Mouse (Mus musculus): ENCODE data around the gene Med13l. TPM values are rescaled to one million over a fixed set of nuclear protein-coding genes. Genes with fewer than 3 reads are reported as not detected.

Gene Med13l
- polyA plus RNA-seq, 1 experiment from 2014 or later, result 16.2 TPM

DNA sequence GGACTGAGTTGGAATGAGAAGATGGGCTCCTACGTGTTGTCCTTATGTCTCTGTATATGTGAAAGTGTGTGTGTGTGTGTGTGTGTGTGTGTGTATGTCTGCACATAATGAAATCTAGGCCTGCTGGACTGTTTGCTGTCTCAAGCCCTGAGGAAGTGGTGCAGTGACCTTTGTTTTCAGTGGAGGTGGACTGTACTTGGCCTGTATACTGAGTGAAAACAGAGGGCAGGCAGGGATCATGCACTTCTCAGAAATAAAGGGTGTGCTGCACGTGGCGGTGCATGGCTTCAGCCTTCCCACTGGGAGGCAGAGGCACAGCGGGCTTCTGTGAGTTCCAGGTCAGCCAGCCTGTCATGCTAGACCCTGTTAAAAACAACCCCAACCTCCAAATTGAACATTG, 11.0 kb downstream of the Med13l start:
- H3K4me2 ChIP-seq (replicated peaks; ENCODE audit: low read depth, low read length), result no peak overlapping the region
- no peaks in the 10 kb centered on the region for H3K27me3 ChIP-seq (ENCODE audit: control insufficient read depth, insufficient read depth, low read length)
- H3K9ac ChIP-seq (replicated peaks; ENCODE audit: low read depth, low read length), result no peak overlapping the region
- no peak for ATAC-seq (ENCODE audit: insufficient number of reproducible peaks, insufficient read depth, low FRiP score, low read depth)
- H3K4me1 ChIP-seq (ENCODE audit: control insufficient read depth, insufficient read depth, low read length), result peaks cover 31% of the 10 kb centered on the region
- H3K27ac ChIP-seq (ENCODE audit: low read length), result no peak overlapping the region
- WGBS, result 73% methylated on average over 4 of the region's 4 CpGs
- H3K9me3 ChIP-seq (ENCODE audit: control insufficient read depth, low read depth, low read length), result no peaks in the 10 kb centered on the region
- H3K36me3 ChIP-seq (ENCODE audit: control insufficient read depth, insufficient read depth, low read length), result no peaks in the 10 kb centered on the region
- H3K4me3 ChIP-seq (ENCODE audit: low read depth, low read length), result no peak overlapping the region

DNA sequence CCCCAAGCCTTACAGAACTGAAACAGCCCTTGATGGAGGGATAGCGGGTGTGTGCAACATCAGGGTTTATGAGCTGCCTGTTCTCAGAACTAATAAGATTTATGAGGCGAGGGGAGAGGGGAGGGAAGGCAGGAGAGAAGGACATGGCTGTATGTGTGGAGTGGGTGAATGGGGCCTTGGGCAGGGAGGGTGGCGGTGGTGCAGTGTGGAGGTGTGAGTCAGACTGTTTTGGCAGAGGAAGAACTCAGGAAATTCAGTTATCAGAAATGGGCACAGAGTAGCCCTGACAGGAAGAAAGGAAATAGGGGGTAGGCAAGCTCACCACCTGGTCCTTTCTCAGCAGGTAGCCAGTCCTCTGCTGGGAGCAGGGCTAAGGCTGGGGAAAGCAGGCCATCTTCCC, 13.8 kb downstream of the Med13l start:
- no peak overlapping the region for H3K4me2 ChIP-seq (replicated peaks; ENCODE audit: low read depth, low read length)
- no peak for ATAC-seq (ENCODE audit: insufficient number of reproducible peaks, insufficient read depth, low FRiP score, low read depth)
- WGBS, result 41% methylated on average over 3 of the region's 3 CpGs
- H3K36me3 ChIP-seq (ENCODE audit: control insufficient read depth, insufficient read depth, low read length), result no peaks in the 10 kb centered on the region
- no peaks in the 10 kb centered on the region for H3K27me3 ChIP-seq (ENCODE audit: control insufficient read depth, insufficient read depth, low read length)
- no peak overlapping the region for H3K27ac ChIP-seq (ENCODE audit: low read length)
- no peak overlapping the region for H3K4me3 ChIP-seq (ENCODE audit: low read depth, low read length)
- H3K9ac ChIP-seq (replicated peaks; ENCODE audit: low read depth, low read length), result no peak overlapping the region
- peaks cover 18% of the 10 kb centered on the region for H3K4me1 ChIP-seq (ENCODE audit: control insufficient read depth, insufficient read depth, low read length)
- H3K9me3 ChIP-seq (ENCODE audit: control insufficient read depth, low read depth, low read length), result no peaks in the 10 kb centered on the region

DNA sequence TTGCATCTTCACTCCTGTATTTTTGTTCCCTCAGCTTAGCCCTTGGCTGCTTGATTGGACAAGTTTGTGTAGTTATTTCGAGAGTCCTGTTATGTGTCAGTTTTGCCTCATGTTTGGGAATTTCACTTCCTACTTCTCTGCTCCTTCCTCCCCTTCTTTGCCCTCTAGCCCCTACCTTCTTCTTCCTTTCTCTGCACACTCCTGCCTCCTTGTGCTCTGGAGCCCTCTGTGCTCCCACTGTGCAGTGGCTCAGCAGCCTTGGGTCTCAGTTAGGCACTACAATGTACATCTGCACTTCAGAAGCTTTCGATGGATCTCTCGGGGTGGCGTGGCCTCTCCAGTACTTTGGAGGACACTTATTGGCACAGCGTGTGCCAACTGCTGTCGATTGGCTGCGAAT, 14.5 kb downstream of the Med13l start:
- 76% methylated on average over 7 of the region's 7 CpGs for WGBS

DNA sequence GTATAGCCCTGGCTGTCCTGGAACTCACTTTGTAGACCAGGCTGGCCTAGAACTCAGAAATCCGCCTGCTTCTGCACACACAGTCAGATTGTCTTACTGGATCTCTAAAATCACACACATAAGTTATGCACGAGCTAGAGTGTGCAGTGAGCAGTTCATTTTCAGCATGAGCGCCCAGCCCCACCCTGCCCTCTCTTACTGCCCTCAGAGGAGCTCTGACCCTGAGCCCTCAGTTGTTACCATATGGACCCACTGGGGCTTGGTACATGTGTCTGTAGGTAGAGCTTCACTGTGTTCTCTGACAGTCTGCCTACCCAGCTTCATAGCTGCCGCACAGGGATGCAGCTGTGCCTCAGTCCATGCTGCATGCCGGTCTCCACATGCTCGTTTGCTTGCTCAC, 15.4 kb downstream of the Med13l start:
- Histone ChIP-seq H3K9ac (replicated peaks; ENCODE audit: low read depth, low read length) (no peak overlapping the region), H3K4me2 (replicated peaks; ENCODE audit: low read depth, low read length) (no peak overlapping the region), H3K4me1 (ENCODE audit: control insufficient read depth, insufficient read depth, low read length) (peaks cover 12% of the 10 kb centered on the region; the same call in 1 of the 2 replicates), H3K27me3 (ENCODE audit: control insufficient read depth, insufficient read depth, low read length) (no peaks in the 10 kb centered on the region), H3K27ac (ENCODE audit: low read length) (no peak overlapping the region), H3K9me3 (ENCODE audit: control insufficient read depth, low read depth, low read length) (no peaks in the 10 kb centered on the region), H3K4me3 (ENCODE audit: low read depth, low read length) (no peak overlapping the region), H3K36me3 (ENCODE audit: control insufficient read depth, insufficient read depth, low read length) (no peaks in the 10 kb centered on the region)
- ATAC-seq (ENCODE audit: insufficient number of reproducible peaks, insufficient read depth, low FRiP score, low read depth), result no peak
- WGBS, result 79% methylated on average over 6 of the region's 6 CpGs

More for the DNA sequence above, 14.5 kb downstream of the Med13l start:
- H3K4me2 ChIP-seq (replicated peaks; ENCODE audit: low read depth, low read length), result no peak overlapping the region
- no peak overlapping the region for H3K4me3 ChIP-seq (ENCODE audit: low read depth, low read length)
- peaks cover 18% of the 10 kb centered on the region for H3K4me1 ChIP-seq (ENCODE audit: control insufficient read depth, insufficient read depth, low read length)
- no peaks in the 10 kb centered on the region for H3K9me3 ChIP-seq (ENCODE audit: control insufficient read depth, low read depth, low read length)
- no peak overlapping the region for H3K27ac ChIP-seq (ENCODE audit: low read length)
- no peaks in the 10 kb centered on the region for H3K27me3 ChIP-seq (ENCODE audit: control insufficient read depth, insufficient read depth, low read length)
- no peak overlapping the region for H3K9ac ChIP-seq (replicated peaks; ENCODE audit: low read depth, low read length)
- no peak for ATAC-seq (ENCODE audit: insufficient number of reproducible peaks, insufficient read depth, low FRiP score, low read depth)
- no peaks in the 10 kb centered on the region for H3K36me3 ChIP-seq (ENCODE audit: control insufficient read depth, insufficient read depth, low read length)

DNA sequence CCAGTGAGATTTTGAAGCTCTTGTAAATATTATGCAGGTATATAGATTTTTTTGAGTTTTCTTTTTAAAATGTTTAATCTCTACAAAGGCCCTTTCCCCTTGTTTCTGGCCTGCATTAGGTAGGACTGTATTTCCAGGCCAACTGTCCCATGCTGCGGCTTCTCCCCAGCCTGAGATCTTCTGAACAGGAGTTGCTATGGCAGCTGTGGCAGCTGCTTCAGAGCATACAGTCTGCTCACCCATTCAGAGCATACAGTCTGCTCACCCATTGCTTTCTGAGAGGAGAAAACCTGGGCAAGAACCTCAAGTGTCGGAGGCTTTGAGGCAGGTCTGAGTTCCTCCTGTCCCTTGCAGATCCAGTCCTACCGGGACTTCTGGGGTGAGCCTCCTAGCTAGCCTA, 16.3 kb downstream of the Med13l start:
- 72% methylated on average over 3 of the region's 3 CpGs for WGBS
- H3K27me3 ChIP-seq (ENCODE audit: control insufficient read depth, insufficient read depth, low read length), result no peaks in the 10 kb centered on the region
- H3K9me3 ChIP-seq (ENCODE audit: control insufficient read depth, low read depth, low read length), result no peaks in the 10 kb centered on the region
- ATAC-seq (ENCODE audit: insufficient number of reproducible peaks, insufficient read depth, low FRiP score, low read depth), result no peak
- no peak overlapping the region for H3K4me3 ChIP-seq (ENCODE audit: low read depth, low read length)
- H3K4me1 ChIP-seq (ENCODE audit: control insufficient read depth, insufficient read depth, low read length), result peaks cover 12% of the 10 kb centered on the region; the same call in 1 of the 2 replicates
- H3K36me3 ChIP-seq (ENCODE audit: control insufficient read depth, insufficient read depth, low read length), result no peaks in the 10 kb centered on the region
- no peak overlapping the region for H3K4me2 ChIP-seq (replicated peaks; ENCODE audit: low read depth, low read length)
- no peak overlapping the region for H3K9ac ChIP-seq (replicated peaks; ENCODE audit: low read depth, low read length)
- H3K27ac ChIP-seq (ENCODE audit: low read length), result no peak overlapping the region

DNA sequence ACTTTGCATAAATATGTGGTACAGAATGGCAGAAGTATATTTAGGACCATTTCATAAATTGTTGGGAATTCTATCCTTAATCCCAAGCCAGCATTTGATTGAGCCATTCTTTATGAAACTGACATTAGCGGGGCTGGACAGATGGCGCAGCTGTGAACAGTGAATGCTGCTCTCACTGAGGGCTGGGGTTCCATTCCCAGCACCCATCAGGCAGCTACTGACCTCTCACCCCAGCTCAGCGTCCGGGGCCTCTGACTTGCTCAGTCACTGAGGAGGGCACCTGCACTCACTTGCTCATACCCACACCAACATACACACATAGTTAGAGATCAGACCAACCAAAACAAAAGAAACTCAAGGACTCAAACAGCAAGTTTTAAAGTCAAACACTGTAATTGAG, 24.9 kb downstream of the Med13l start:
- Histone ChIP-seq H3K27me3 (ENCODE audit: control insufficient read depth, insufficient read depth, low read length) (no peaks in the 10 kb centered on the region), H3K9ac (replicated peaks; ENCODE audit: low read depth, low read length) (no peak overlapping the region), H3K27ac (ENCODE audit: low read length) (no peak overlapping the region), H3K36me3 (ENCODE audit: control insufficient read depth, insufficient read depth, low read length) (no peaks in the 10 kb centered on the region), H3K4me1 (ENCODE audit: control insufficient read depth, insufficient read depth, low read length) (peaks cover 17% of the 10 kb centered on the region), H3K4me3 (ENCODE audit: low read depth, low read length) (no peak overlapping the region), H3K9me3 (ENCODE audit: control insufficient read depth, low read depth, low read length) (no peaks in the 10 kb centered on the region), H3K4me2 (replicated peaks; ENCODE audit: low read depth, low read length) (no peak overlapping the region)
- WGBS, result 67% methylated on average over 4 of the region's 4 CpGs
- no peak for ATAC-seq (ENCODE audit: insufficient number of reproducible peaks, insufficient read depth, low FRiP score, low read depth)

DNA sequence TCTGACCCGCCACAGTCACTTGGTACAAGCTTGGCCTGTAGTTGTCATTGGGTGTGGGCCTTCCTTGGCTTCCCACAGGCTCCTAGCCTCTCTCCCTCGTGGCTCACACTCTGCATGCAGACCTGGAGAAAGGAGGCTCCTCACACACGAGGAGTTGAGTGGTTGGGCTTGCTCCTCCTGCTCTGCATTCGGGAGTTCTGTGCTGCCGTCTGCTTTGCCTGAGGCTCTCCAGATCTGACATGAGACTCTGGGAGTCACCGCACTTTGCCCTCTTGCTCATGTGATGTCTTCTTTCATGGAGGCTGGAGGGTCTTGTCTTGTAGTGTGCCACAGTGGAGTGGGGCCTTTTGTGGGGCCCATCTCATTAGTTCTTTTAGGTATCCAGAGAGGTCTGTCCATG, 26.1 kb downstream of the Med13l start:
- H3K4me1 ChIP-seq (ENCODE audit: control insufficient read depth, insufficient read depth, low read length), result peaks cover 29% of the 10 kb centered on the region
- H3K36me3 ChIP-seq (ENCODE audit: control insufficient read depth, insufficient read depth, low read length), result no peaks in the 10 kb centered on the region
- H3K27ac ChIP-seq (ENCODE audit: low read length), result no peak overlapping the region
- ATAC-seq (ENCODE audit: insufficient number of reproducible peaks, insufficient read depth, low FRiP score, low read depth), result no peak
- no peak overlapping the region for H3K4me3 ChIP-seq (ENCODE audit: low read depth, low read length)
- WGBS, result 44% methylated on average over 6 of the region's 6 CpGs
- no peak overlapping the region for H3K4me2 ChIP-seq (replicated peaks; ENCODE audit: low read depth, low read length)
- no peak overlapping the region for H3K9ac ChIP-seq (replicated peaks; ENCODE audit: low read depth, low read length)
- no peaks in the 10 kb centered on the region for H3K9me3 ChIP-seq (ENCODE audit: control insufficient read depth, low read depth, low read length)
- no peaks in the 10 kb centered on the region for H3K27me3 ChIP-seq (ENCODE audit: control insufficient read depth, insufficient read depth, low read length)

DNA sequence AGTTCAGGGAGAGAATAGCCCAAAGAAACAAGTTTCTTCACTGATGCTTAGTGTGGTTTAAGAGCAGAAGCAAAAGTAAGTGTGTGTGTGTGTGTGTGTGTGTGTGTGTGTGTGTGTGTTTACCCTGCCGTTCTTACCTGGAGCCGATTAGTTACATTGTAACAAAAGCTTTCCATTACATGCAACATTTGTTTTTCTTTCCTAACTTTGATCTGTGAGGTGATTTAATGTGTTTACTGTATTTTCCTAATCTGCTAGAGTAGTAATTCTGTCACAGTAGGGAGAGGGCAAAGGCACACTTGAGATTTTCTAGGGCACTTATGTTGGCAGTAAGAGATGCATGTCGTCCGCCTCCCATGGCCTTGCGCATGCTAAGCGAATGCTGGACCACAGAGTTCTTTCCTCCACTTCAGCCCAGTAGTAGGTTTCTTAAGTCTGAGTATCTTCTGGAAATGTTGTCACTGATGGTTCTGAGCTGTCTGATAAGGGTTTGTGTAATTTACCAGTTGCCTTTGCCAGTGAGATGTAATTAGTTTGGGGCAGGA, 28.0 kb downstream of the Med13l start:
- Histone ChIP-seq H3K27me3 (ENCODE audit: control insufficient read depth, insufficient read depth, low read length) (no peaks in the 10 kb centered on the region), H3K27ac (ENCODE audit: low read length) (no peak overlapping the region), H3K36me3 (ENCODE audit: control insufficient read depth, insufficient read depth, low read length) (no peaks in the 10 kb centered on the region), H3K4me1 (ENCODE audit: control insufficient read depth, insufficient read depth, low read length) (peaks cover 41% of the 10 kb centered on the region), H3K9me3 (ENCODE audit: control insufficient read depth, low read depth, low read length) (no peaks in the 10 kb centered on the region), H3K4me3 (ENCODE audit: low read depth, low read length) (no peak overlapping the region), H3K4me2 (replicated peaks; ENCODE audit: low read depth, low read length) (no peak overlapping the region), H3K9ac (replicated peaks; ENCODE audit: low read depth, low read length) (no peak overlapping the region)
- ATAC-seq (ENCODE audit: insufficient number of reproducible peaks, insufficient read depth, low FRiP score, low read depth), result no peak
- WGBS, result 72% methylated on average over 6 of the region's 6 CpGs

DNA sequence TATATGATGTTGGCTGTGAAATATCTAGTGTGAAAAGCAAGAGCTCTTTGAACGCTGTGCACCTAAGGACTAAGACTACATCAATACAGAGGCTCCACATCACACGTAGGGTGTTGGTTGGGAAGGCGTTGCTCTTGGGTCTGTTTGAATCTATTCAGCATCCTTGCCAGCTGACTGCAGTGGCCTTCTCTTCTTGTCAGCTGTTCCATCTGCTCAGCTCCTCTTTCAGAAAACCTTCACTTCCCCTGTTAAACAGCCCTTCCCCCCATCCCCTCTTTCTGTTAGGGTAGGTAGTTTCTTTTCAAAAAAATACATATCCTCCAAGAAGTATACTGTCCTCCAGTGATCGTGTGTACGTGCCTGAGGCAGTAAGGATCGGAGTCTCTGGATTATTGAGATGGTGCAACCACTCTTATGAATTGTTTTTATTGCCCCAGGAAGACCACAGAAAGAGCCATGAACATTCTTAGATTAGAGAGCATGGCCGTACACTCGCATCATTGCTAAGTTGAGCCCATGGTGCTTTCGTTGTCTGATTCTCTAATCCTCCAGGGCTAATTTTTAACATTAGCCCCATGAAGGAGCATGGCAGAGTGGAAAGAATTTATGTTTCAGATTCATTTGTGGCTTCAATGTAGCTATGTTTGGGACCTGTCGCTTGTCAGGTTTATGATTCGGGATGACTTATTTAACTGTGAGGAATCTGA, 28.9 kb downstream of the Med13l start:
- Histone ChIP-seq H3K4me3 (ENCODE audit: low read depth, low read length) (no peak overlapping the region), H3K27ac (ENCODE audit: low read length) (no peak overlapping the region), H3K4me1 (ENCODE audit: control insufficient read depth, insufficient read depth, low read length) (peaks cover 41% of the 10 kb centered on the region), H3K27me3 (ENCODE audit: control insufficient read depth, insufficient read depth, low read length) (no peaks in the 10 kb centered on the region), H3K9me3 (ENCODE audit: control insufficient read depth, low read depth, low read length) (no peaks in the 10 kb centered on the region), H3K9ac (replicated peaks; ENCODE audit: low read depth, low read length) (no peak overlapping the region), H3K4me2 (replicated peaks; ENCODE audit: low read depth, low read length) (no peak overlapping the region), H3K36me3 (ENCODE audit: control insufficient read depth, insufficient read depth, low read length) (no peaks in the 10 kb centered on the region)
- no peak for ATAC-seq (ENCODE audit: insufficient number of reproducible peaks, insufficient read depth, low FRiP score, low read depth)
- WGBS, result 80% methylated on average over 11 of the region's 11 CpGs

All from stomach, embryonic 14.5 days (tissue).